ENCODE assay signal across 10 mouse cellular contexts in genomic region chr13:107094976-107095716, GRCm38 (mm10).
A peak's percentile ranks its signal among the peaks of the same experiment; 100 is the strongest.
DNase-seq lines count a peak whose midpoint lies in the region; ATAC-seq and TF ChIP-seq lines count a peak whose summit lies in the region.
"Had no signal": no experiment of that assay in that cellular context is flagged by ENCODE, and none has a peak within 500 bp of the region (broad histone marks: within the 10 kb centered on the region; RNA-seq: fewer than 3 reads in every experiment).

No protein-coding gene starts in this region.

- H3K4me3 ChIP-seq in liver, embryonic 14.5 days (ENCODE audit: insufficient read depth in 1 of 2, low read depth in 2 of 2, low read length in 2 of 2), result no peak overlapping the region; a peak in 1 of 4 replicates
- H3K4me3 ChIP-seq: lung, embryonic 15.5 days had no signal

- H3K4me2 ChIP-seq in liver, embryonic 14.5 days (ENCODE audit: low read depth), result peak overlapping the region; percentile 51
- H3K4me2 ChIP-seq: lung, embryonic 15.5 days had no signal

- H3K9me3 ChIP-seq in liver, embryonic 14.5 days (ENCODE audit: control insufficient read depth, low read length), result no peaks in the 10 kb centered on the region
- H3K9me3 ChIP-seq: lung, embryonic 15.5 days had no signal

- peaks cover 65 to 67% of the 10 kb centered on the region in 2 experiments for H3K4me1 ChIP-seq in liver, embryonic 14.5 days (replicated peaks; ENCODE audit: control insufficient read depth in 2 of 2, insufficient read depth in 2 of 2, low read length in 1 of 2)
- H3K4me1 ChIP-seq: lung, embryonic 15.5 days had no signal

- no peaks in the 10 kb centered on the region for H3K36me3 ChIP-seq in liver, embryonic 14.5 days (replicated peaks; ENCODE audit: control insufficient read depth, insufficient read depth, low read depth)
- H3K36me3 ChIP-seq: lung, embryonic 15.5 days had no signal

- H3K27ac ChIP-seq in liver, embryonic 14.5 days, result peak overlapping the region; percentile 3; the same call in 1 of the 2 replicates
- H3K27ac ChIP-seq: lung, embryonic 15.5 days had no signal

- H3K9ac ChIP-seq in liver, embryonic 14.5 days (replicated peaks), result peak overlapping the region; percentile 40
- H3K9ac ChIP-seq: lung, embryonic 15.5 days had no signal

- WGBS in liver, embryonic 14.5 days (ENCODE audit: insufficient replicate concordance), result 15% methylated on average over 11 of the region's 11 CpGs

- no peak for ATAC-seq in liver, embryonic 14.5 days (ENCODE audit: insufficient read depth)

- no peaks in the 10 kb centered on the region for H3K27me3 ChIP-seq in liver, embryonic 14.5 days (ENCODE audit: control insufficient read depth, insufficient read depth, low read length)
- H3K27me3 ChIP-seq: lung, embryonic 15.5 days had no signal

- TF ChIP-seq CTCF in liver, embryonic 14.5 days (IDR thresholded peaks at IDR 0.05; ENCODE audit: low read depth), result no peak

- peak; percentile 2 to 9 for DNase-seq in kidney, postnatal 4 days
- DNase-seq in kidney, postnatal 25 days, result no peak
- DNase-seq in forelimb bud, embryonic 11.5 days (ENCODE audit: low read depth, low spot score), result peak; percentile 30
- no peak for DNase-seq in liver, embryonic 14.5 days (ENCODE audit: low read depth in 3 of 3, low spot score in 3 of 3)
- peak; percentile 57 to 74 for DNase-seq in thymus, postnatal 36 days
- no peak for DNase-seq in spleen, adult 12 weeks (ENCODE audit: low spot score)
- DNase-seq in cerebellum, adult 18-20 months, result no peak
- no peak for DNase-seq in lung, postnatal 10 days
- DNase-seq: retina, postnatal 1 day had no signal

- no peak for TF ChIP-seq EP300 in liver, embryonic 14.5 days (IDR thresholded peaks at IDR 0.05; ENCODE audit: low read depth)

Comparison
In these comparisons a context has a peak if more than half of its experiments do, and no peak if none do; other contexts are left out.
1. DNase-seq: peak in kidney, postnatal 4 days (2 of 2), forelimb bud, embryonic 11.5 days (single experiment) and thymus, postnatal 36 days (2 of 2); none in kidney, postnatal 25 days (0 of 2), liver, embryonic 14.5 days (0 of 3), spleen, adult 12 weeks (single experiment), cerebellum, adult 18-20 months (0 of 2) and lung, postnatal 10 days (single experiment).